Mouse (Mus musculus) embryonic facial prominence, embryonic 13.5 days (tissue): ENCODE measurements at regions not wholly inside any gene's neighbourhood (a gene's known extent, or its start where the extent isn't known, plus 50 kb on each side); places are given as distances from the start of the nearest gene placed in this dataset.

Source experiments
- ATAC-seq: fragments of 200-750 bp; cut with Nextera tagmentation; 2 replicates; pipeline ENCODE4 v1.8.0; 2017; ENCODE audit warnings: low read depth; ENCODE audit not compliant: insufficient number of reproducible peaks, insufficient read depth, low FRiP score, low TSS enrichment
- H3K27ac ChIP-seq: fragments of 300-500 bp; sonication (generic); 2 replicates; pipeline ENCODE4 v1.5.1; 2015; ENCODE audit warnings: moderate library complexity, mild to moderate bottlenecking, inconsistent platforms
- H3K27me3 ChIP-seq: fragments of 300-500 bp; sonication (generic); 2 replicates; pipeline ENCODE4 v1.6.1; 2015; ENCODE audit warnings: mild to moderate bottlenecking, inconsistent platforms
- H3K36me3 ChIP-seq: fragments of 300-500 bp; sonication (generic); 2 replicates; pipeline ENCODE4 v1.6.1; 2015; ENCODE audit warnings: mild to moderate bottlenecking, inconsistent platforms
- H3K4me1 ChIP-seq: fragments of 300-500 bp; sonication (generic); 2 replicates; pipeline ENCODE4 v1.6.1; 2015; ENCODE audit warnings: inconsistent platforms
- H3K4me2 ChIP-seq: fragments of 300-500 bp; sonication (generic); 2 replicates; pipeline ENCODE4 v1.6.1; 2015; ENCODE audit warnings: moderate library complexity, mild to moderate bottlenecking, inconsistent platforms
- H3K4me3 ChIP-seq: fragments of 300-500 bp; sonication (generic); 2 replicates; pipeline ENCODE4 v1.5.1; 2015; ENCODE audit warnings: mild to moderate bottlenecking, inconsistent platforms
- H3K9ac ChIP-seq: fragments of 300-500 bp; sonication (generic); 2 replicates; pipeline ENCODE4 v1.6.1; 2015; ENCODE audit warnings: mild to moderate bottlenecking, inconsistent platforms
- H3K9me3 ChIP-seq: fragments of 300-500 bp; sonication (generic); 2 replicates; pipeline ENCODE4 v1.6.1; 2016; ENCODE audit warnings: inconsistent platforms
- WGBS: fragments of 180-500 bp; shearing (Covaris S2); methylation state at CpG from one replicate; pipeline ENCODE4 v1.1.7; 2015; ENCODE audit warnings: mixed read lengths; 5-methylcytosine and 5-hydroxymethylcytosine counted together

DNA sequence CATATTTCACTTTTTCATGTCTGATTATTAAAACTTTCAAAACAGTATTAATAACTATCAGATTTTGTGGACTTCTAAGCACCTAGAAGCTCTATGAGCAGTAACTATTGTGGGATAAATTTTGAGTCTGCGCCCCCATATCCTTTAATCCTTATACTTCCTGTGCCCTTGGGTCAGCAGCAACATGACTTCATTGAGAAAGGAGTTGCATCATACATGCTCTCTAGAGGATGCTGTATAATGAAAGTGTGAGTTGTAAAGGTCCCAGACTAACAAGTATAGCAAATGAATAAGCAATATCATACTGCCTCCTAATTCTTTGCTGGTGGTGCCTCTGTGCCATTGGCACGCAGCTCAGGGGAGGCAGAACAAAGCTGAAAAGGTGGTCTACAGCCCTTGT, 404.6 kb downstream of the 4930474N05Rik start:
- no peaks in the 10 kb centered on the region for H3K9me3 ChIP-seq
- H3K36me3 ChIP-seq = no peaks in the 10 kb centered on the region
- no peak overlapping the region for H3K9ac ChIP-seq
- ATAC-seq = no peak
- H3K4me3 ChIP-seq = no peak overlapping the region
- 86% methylated on average over 2 of the region's 2 CpGs for WGBS
- no peaks in the 10 kb centered on the region for H3K4me1 ChIP-seq
- no peaks in the 10 kb centered on the region for H3K27me3 ChIP-seq
- H3K27ac ChIP-seq = no peak overlapping the region
- no peak overlapping the region for H3K4me2 ChIP-seq

DNA sequence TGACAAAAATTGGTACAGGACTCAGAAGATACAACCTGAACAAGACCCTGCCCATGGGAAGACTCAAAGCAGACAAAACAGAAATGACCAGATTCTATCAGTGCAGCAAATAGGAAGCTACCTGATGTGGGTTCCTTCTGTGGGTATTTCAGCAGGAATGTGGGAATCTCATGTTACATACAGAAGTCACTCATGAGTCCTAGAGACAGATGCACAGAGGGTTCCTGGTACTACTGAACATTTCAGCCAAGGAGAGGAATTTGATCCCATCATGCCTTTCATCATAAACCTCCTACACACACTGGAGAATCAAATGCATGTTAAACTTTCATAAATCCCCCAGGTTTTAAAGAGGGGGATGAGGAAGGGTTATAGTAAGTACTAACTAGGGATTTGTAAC, 390.8 kb downstream of the 4930474N05Rik start:
- H3K9ac ChIP-seq = no peak overlapping the region
- no peaks in the 10 kb centered on the region for H3K9me3 ChIP-seq
- no peak for ATAC-seq
- no peaks in the 10 kb centered on the region for H3K36me3 ChIP-seq
- H3K4me1 ChIP-seq = no peaks in the 10 kb centered on the region
- no peaks in the 10 kb centered on the region for H3K27me3 ChIP-seq
- H3K27ac ChIP-seq = no peak overlapping the region
- no peak overlapping the region for H3K4me3 ChIP-seq
- no peak overlapping the region for H3K4me2 ChIP-seq

DNA sequence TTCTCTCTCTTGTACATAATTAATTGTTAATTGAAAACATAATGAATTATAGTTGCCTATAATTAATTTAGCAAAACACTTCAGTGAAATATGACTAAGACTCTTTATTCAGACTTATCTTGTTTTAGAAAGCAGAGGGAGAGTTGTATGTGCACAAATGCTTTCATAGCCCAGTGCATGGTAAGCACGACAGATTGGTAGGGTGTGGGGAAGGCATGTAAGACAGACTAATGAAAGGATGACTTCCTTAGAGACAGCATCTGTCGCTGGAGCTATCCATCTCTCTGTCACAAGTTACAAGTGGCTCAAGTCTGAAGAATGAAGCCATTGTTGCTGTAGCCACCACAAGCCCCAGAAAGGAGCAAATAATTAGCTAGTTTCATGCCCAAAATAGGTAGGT, 376.9 kb downstream of the 4930474N05Rik start:
- WGBS = 59% methylated on average over 2 of the region's 2 CpGs
- H3K4me1 ChIP-seq = no peaks in the 10 kb centered on the region
- no peaks in the 10 kb centered on the region for H3K9me3 ChIP-seq
- H3K9ac ChIP-seq = no peak overlapping the region
- no peaks in the 10 kb centered on the region for H3K27me3 ChIP-seq
- no peaks in the 10 kb centered on the region for H3K36me3 ChIP-seq
- no peak overlapping the region for H3K27ac ChIP-seq
- no peak for ATAC-seq
- no peak overlapping the region for H3K4me3 ChIP-seq
- H3K4me2 ChIP-seq = no peak overlapping the region

DNA sequence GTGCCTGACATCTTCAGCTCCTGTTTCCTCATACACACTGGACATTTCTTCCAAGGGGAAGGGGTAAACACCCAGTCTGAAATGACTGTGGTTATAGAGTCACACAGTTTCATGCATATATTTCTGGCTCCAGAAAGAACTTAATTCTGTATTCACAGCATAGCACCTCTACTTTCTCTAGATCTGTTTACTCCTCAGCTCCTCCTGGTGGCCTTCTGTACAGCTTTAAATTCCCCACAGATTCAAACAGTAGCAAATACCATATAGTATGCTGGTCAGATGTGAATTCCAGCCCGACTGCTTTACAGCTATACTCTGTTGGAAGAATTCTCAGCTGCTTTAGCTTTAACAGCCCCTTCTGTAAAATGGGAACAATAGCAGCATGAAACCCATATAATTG, 375.6 kb downstream of the 4930474N05Rik start:
- H3K36me3 ChIP-seq = no peaks in the 10 kb centered on the region
- WGBS = 58% methylated on average over 1 of the region's 1 CpGs
- H3K4me3 ChIP-seq = no peak overlapping the region
- H3K27ac ChIP-seq = no peak overlapping the region
- no peaks in the 10 kb centered on the region for H3K9me3 ChIP-seq
- no peak overlapping the region for H3K9ac ChIP-seq
- no peak overlapping the region for H3K4me2 ChIP-seq
- no peak for ATAC-seq
- H3K27me3 ChIP-seq = no peaks in the 10 kb centered on the region
- no peaks in the 10 kb centered on the region for H3K4me1 ChIP-seq

DNA sequence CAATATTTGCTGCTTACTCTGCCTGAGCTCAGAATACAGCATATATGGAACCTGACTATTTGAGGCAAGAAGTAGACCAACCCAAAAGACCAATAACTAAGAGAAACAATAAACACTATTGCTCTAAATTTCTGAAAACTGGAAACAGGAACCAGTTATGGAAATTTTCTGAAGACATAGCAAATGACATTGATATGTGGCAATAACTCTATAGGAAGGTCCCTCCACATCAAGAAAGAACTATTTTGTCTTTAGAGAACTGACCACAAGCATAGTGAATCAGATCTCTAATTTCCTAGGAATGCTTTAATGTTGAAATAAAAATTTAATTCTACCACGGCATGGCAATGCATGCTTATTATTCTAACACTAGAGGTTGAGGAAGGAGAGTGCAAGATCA, 358.3 kb downstream of the 4930474N05Rik start:
- no peak overlapping the region for H3K9ac ChIP-seq
- H3K27me3 ChIP-seq = no peaks in the 10 kb centered on the region
- no peaks in the 10 kb centered on the region for H3K9me3 ChIP-seq
- no peaks in the 10 kb centered on the region for H3K4me1 ChIP-seq
- H3K27ac ChIP-seq = no peak overlapping the region
- H3K4me2 ChIP-seq = no peak overlapping the region
- 71% methylated on average over 1 of the region's 1 CpGs for WGBS
- no peaks in the 10 kb centered on the region for H3K36me3 ChIP-seq
- ATAC-seq = no peak
- no peak overlapping the region for H3K4me3 ChIP-seq

DNA sequence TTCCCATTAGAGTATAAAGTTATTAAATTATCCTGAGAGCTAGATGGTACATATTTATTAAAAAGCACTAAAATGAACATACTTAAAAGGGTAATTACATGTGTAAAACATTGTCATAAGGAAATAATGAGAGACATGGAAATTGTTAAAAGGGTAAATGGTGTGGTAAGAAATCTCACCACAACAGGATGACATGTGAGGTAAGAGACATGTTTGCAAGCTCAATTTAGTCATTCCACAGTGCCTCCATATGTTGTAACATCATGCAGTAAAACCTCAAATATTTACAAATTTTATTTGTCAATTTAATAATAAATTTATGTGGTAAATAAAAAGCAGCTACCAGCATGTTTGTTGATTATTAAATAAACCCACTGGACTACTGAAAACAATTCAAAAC, 355.4 kb downstream of the 4930474N05Rik start:
- Histone ChIP-seq H3K4me3 (no peak overlapping the region), H3K4me2 (no peak overlapping the region), H3K4me1 (no peaks in the 10 kb centered on the region), H3K27me3 (no peaks in the 10 kb centered on the region), H3K9ac (no peak overlapping the region), H3K9me3 (no peaks in the 10 kb centered on the region), H3K27ac (no peak overlapping the region), H3K36me3 (no peaks in the 10 kb centered on the region)
- no peak for ATAC-seq

DNA sequence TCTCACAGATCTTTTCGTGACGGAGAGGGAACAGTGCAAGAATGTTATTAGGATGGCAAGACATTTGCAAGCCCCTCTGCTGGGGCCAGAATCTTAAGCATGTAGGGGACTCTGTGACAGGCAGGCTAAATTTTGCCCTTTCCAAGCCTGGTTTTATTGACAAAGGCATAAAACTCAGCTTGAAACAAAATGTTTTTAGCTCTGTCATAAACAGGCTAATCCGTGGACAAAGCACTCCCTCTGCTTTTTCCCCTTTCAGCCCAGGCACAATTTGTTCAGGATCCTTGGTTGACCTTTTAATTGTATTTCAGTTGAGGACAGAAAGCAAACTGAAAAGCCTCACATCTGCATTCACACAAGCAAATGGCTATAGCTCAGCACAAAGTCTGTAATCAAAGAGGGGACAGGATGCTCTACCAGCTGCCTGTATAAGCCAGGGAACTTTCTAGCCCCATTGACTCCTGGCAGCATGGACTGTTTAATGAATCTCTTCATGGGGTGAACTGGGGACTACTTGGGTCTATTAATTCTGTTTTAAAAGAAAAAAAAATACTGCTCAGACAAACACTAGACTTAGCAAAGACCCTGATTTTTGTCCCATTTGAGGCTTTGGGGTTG, 320.0 kb downstream of the 4930474N05Rik start:
- 75% methylated on average over 3 of the region's 3 CpGs for WGBS
- Histone ChIP-seq H3K36me3 (no peaks in the 10 kb centered on the region), H3K9me3 (no peaks in the 10 kb centered on the region), H3K4me1 (no peaks in the 10 kb centered on the region), H3K27ac (no peak overlapping the region), H3K27me3 (no peaks in the 10 kb centered on the region), H3K4me3 (no peak overlapping the region), H3K4me2 (no peak overlapping the region), H3K9ac (no peak overlapping the region)
- ATAC-seq = no peak

DNA sequence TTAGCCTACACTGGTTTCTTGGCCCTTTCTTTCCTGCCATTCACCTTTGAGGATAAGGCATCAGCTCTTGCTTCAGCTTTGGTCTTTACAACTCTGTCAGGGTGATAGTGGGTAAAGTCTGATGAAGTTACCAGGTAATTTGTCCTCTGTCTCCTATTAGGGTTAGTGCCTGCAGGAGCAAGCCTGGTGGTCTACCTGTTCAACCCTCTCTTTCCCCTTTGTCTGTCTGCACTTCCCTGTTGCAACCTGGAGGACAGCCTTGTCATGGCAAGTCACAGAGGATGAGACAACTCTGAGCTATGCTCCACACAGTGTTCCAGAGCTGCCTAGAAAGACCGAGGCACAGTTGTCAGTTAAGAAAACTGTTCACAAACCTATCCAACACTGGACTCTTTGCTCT, 319.5 kb downstream of the 4930474N05Rik start:
- 96% methylated on average over 1 of the region's 1 CpGs for WGBS
- no peak overlapping the region for H3K27ac ChIP-seq
- ATAC-seq = no peak
- no peaks in the 10 kb centered on the region for H3K9me3 ChIP-seq
- H3K36me3 ChIP-seq = no peaks in the 10 kb centered on the region
- H3K4me2 ChIP-seq = no peak overlapping the region
- no peak overlapping the region for H3K9ac ChIP-seq
- H3K27me3 ChIP-seq = no peaks in the 10 kb centered on the region
- H3K4me3 ChIP-seq = no peak overlapping the region
- no peaks in the 10 kb centered on the region for H3K4me1 ChIP-seq
